Mouse (Mus musculus) telencephalon, adult 2 months (tissue): ENCODE data around the gene Gm45208.

Experiments used
- DNase-seq: peaks from one replicate; pipeline ENCODE4 v3.0.0-alpha.2; 2011; ENCODE audit warnings: low read depth, low spot score

Gm45208 gene

DNA sequence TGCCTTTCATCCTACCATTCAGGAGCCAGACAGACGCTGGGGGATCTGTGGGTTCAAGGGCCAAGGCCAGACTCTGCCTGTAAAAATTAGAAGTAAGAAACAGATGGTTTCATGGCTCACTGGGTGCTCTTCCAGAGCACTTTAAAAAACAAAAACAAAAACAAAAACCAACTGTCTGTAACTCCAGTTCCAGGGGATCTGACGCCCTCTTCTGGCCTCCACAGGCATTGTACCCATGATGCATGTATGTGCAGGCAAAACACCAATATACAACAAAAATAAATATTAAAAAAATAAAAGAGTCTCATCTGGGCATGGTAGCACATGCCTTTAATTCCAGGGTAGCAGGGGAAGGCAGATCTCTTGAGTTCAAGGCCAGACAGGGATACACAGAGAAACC is 50.7 kb downstream of the Gm45208 start:
- no peak for DNase-seq

DNA sequence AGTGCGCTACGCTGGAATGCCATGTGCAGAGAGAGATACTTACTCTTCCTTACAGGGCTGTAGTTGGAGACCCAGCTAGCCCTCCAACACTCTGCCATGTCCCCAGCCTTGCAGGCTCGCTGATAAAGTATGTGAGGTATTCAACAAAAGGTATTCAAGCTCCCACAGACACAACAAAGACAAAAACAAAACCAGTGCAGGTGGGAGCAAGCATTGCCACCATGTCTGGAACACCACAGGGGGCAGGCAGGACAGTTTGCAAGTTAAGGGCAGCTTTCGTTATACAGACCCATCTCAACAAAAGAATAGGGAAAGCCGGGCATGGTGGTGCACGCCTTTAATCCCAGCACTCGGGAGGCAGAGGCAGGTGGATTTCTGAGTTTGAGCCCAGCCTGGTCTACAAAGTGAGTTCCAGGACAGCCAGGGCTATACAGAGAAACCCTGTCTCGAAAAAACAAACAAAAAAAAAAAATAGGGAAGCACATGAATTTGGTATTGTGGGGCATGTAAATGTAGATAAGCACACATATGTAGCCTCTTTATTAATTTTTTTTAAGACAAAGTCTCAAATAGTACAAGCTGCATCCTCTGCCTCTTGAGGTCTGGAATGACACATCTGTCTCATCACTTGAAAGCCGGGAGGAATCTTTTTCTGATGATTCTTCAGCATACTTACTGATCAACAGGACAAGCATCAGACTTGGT is 53.6 kb downstream of the Gm45208 start:
- no peak for DNase-seq

DNA sequence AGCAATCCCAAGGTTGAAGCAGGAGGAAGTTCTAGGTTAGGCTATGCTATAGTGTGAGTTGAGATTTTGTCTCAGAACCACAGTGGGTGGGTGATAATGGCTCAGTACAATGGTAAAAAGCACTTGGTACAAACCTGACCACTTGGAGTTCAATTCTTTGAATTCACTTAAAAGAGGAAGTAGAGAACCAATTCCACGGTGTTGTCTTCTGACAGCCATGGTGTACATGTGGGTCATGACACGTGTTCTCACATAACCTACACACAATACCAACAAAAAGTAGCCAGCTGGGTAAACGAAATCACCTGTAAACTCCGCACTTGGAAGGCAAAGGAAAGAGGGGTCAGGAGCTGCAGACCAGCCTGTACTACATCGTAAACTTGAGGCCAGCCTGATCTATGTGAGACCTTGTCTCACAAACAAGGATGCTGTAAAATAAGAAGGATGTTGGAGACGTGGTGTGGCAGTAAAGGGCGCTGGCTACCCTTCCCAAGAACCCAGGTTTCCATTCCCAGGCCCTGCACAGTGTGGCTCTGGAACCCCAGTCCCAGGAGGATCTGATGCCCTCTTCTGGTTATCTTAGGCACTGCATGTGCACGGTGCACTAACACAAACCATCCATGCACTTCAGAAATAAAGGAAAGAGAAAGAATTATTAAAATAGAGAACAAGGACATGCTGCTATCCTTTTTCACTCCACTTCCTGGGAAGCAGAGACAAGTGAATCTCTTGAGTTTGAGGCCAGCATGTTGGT is 54.5 kb downstream of the Gm45208 start:
- no peak for DNase-seq

DNA sequence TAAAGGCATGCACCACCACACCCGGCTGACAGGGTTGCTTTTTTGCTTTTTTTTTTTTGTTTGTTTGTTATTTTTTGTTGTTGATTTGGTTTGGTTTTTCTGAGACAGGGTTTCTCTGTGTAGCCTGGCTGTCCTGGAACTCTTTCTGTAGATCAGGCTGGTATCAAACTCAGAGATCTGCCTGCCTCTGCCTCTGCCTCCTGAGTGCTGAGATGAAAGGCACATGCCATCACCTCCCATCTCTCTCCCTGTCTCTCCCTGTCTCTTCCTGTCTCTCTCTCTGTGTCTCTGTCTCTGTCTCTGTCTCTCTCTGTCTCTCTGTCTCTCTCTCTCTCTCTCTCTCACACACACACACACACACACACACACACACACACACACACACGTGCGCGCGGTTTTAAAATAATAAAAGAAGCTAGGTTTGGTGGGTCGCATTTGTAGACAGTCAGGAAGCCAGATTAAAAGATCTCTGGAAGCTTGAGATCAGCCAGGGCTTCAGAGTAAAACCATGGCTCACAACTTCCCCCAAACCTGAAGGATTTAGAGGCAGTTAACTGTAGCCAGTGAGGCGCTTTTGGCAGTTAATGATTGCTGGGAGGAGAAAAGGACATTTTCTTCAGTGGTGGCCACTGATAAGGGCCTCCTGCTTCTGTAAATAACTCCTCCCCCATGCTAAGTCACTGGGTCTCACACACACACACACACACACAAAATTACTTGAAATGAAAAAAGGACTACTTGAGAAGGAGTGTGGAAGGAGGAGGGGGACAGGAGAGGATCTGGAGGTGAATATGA is 56.6 kb downstream of the Gm45208 start:
- no peak for DNase-seq

DNA sequence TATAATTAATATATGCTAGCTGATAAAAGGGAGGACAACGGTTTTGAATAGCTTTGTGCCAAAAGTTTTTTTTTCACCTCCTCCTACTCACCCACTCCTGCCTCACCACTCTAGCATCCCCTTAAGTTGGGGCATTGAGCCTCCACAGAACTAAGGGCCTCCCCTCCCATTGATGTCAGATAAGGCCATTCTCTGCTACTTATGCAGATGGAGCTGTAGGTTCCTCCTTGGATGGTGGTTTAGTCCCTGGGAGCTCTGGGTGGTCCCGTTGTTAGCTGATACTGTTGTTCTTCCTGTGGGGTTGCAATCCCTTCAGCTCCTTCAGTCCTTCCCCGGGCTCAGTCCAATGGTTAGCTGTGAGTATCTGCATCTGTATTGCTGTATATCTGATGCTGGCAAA is 57.2 kb downstream of the Gm45208 start:
- DNase-seq: no peak
